Mouse (Mus musculus): ENCODE measurements around the gene Nfic.
A peak's percentile ranks its signal among the peaks of the same experiment; 100 is the strongest.

Nfic gene

DNA sequence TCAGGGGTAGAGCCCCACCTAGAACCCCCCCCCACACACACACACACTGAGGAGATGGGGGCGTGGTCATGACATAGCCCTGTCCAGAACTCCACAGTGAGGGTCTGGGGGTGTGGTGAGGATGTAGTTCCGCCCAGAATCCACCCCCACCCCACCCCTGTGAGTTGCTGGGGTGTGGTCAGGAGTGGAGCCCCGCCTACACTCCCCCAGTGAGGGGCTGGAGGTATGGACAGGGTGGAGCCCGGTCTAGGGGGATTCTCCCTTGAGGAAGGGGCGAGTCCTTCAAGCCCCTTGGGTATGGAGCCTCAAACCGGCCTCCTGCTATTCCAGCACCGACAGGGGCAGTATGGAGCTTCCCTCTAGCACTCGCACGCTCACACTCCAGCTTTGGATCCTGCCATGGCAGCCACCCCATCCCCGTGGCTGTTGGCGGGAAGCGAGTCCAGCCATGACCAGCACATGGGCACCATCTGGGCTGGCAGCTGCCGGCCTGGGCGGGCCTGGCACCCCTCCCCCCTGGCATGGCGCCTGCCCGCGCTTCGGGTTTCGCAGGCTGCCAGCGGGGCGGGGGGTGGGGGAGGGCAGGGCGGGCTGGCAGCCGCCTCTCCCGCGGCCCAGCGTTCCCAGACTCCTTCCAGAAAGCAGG is 38.7 kb downstream of the Nfic start:
- DNase-seq, result peak; percentile 82 to 89

DNA sequence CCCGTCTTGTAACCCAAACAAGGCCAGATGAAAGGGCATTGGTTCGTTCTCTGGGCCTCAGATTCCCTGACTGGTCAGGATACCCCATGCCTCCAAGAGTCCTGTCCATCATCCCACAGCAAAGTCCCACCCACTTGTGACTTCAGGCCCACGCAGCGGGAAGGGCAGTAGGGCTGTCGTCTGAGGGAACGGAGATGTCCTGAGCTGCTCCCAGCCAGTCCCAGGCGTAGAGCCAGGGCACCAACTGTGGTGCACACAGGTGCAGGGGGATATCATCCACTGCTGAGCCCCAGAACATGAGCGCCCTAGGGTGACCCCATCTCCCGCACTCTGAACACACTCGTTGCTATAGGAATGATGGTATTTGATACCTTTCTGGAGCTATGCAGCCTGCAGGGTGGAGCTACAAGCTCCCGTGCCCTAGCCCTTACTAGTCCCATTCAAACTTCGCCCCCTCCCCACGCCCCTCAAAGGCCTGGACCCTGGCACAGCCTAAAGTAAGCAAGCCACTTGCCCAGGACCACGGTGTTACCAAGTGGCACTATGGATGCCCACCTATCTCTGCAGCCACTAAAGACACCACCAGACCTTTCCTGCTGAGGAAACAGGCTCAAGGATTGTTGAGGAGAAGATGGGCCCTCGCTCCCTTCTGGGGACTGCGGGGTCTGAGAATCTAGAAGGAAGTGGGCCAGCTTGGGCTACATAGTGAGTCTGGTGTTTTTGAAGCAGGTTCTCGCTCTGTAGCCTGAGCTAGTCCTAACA is 39.7 kb downstream of the Nfic start:
- no peak for DNase-seq

DNA sequence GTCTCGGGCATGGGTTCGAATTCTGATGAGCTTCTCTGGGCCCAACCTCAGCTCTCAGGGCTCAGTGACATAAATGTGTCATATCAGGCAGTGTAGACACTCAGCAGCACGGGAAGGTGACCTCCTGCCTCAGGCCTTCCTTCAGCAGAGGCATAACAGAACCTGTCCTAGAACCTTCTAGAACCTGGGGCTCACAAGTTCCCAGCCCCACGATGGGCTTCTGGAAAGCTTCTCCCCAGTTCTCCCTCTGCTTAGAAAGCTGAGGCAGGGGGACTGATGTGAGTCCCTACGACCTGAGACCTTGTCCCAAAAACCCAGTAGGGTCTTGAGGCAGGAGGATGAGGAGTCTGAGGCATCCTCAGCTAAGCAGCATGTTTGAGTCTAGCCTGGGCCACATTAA is 40.3 kb downstream of the Nfic start:
- DNase-seq, result no peak

DNA sequence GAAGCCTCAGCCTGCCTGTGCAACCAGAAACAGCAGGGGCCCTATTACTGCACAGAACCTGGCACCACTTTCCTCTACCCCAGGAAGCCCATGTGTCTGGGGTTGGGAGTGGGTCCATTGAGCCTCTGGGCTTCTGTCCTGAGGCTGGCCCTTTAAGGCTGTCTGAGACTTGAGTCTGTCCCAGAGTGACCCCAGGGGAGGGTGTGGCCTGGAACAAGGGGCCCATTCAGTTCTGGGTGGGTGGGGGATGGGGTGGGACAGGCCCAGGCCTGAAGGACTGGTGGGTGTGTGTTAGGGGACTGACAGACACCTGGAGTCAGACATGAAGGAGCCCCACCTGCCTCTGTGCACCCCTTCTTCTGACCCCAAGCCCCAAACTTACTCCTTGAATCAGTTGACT is 40.8 kb downstream of the Nfic start:
- peak in 1 of 2 experiments; percentile 74 for DNase-seq

DNA sequence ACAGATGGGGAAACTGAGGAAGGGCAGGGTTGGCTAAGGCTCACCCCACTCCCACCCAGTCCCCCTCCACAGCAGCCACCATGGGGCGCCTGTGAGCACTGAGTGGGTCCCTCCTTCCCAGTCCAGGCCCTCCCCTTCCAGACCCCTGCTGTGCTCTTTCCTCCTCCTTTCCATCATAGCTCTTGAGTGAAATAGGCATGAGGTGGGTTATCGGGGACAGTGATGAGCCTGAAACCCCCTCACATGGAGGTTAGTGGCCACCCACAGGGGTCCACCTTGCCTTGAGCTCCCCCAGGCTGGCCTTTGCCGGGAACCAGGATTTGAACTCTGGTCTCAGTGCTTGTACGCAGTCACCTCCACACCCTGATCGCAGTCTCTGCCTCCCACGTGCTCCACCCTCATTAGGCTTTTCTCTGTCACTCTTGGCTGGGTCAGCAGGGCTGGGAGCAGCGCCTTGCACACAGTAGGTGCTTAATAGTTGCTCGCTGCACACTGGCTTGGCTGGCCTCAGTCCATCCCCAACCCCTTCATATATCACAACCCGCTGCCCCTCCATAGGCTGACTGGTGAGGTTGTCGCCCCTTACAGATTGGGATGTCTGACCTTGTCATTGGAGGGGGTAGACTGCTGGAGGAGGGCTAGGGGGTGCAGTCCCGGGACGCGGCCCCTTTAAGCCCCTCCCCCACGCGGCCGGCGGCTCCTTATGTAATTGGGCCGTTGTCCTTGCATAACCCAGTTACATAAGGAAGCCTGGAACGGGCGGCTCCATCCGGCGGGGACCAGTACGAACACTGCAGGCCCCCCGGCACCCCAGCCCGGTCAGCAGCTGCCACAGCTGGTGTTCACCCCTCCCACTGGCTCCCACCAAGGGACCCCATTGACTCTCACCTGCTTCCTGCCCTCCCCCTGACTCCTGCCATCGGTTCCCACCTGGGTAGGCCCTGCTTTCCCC is 41.8 kb downstream of the Nfic start:
- peak; percentile 90 to 93 for DNase-seq

DNA sequence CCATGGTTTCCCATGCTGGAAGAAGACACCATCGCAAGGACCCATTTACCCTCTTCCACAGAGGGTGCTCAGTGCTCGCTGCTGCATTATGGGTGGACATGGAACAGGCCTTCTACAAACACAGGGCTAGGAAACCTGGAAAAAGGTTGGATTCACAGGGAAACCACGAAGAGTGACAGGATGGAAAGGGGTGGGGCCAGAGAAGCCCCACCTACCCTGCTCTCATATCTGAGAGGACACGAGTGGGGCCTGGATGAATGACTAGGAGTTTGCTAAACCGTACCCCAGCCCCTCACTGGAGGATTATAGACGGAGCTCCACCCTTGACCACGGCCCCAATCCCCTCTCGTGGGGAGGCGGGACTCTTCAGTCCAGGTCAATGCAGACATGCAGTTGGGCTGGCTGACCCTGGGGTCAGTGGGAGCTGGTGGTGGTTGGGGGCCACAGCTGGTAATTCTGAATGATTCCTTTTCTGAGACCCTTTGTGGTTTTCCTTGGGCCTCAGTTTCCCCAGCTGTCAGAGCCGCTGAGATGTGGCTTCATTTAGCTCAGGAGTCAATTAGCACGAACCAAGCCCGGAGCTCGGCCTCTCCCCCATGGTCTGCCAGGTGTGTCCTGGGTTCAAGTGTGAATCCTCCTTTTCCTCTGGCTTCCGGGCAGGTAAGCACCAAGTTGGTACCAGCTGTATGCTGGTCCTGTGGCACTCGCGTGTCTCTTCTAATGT is 42.7 kb downstream of the Nfic start:
- peak in 1 of 2 experiments; percentile 31 for DNase-seq

DNA sequence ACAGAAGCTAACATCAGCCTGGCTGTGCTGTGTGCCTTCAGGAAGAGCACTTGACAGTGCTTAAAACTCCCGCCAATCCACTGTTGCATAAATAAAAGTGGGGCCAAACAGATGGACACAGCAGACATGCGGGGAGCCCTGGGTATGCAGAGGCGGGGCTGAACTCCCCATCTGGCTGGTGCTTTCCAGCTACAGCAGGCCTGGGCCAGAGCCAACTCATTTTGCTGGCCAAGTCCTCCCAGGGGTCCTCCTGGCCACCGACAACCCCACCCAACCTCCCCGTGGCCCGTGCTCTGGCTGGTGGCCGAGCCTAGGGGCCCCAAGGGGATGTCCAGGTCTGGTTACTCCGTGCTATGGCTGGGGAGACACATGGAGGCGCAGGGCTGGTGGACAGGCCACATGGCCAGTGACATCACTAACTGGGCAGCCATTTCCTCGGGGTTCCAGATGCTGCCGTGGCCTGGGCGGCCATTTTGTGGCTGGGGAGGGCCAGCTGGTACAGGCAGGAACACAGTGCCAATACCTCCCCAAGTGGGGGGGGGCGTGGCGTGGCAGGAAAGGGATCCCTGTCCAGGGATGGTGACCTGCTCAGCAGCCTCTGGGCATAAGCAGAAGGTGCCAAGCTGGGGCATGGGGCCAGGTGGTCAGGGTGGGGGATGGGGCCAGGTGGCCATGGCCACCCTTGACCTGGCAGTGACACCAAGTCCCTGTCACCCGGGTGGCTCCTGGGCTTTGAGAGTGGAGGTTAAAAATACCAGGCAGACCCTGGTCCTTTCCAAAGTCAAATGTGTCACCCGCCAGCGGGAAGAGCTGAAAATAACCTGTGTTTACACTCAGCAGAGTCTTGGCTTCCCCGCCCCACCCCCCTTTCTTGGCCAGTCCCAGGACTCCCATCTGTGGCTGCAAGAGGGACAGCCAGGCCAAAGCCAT is 43.7 kb downstream of the Nfic start:
- DNase-seq, result peak; percentile 77 to 86

DNA sequence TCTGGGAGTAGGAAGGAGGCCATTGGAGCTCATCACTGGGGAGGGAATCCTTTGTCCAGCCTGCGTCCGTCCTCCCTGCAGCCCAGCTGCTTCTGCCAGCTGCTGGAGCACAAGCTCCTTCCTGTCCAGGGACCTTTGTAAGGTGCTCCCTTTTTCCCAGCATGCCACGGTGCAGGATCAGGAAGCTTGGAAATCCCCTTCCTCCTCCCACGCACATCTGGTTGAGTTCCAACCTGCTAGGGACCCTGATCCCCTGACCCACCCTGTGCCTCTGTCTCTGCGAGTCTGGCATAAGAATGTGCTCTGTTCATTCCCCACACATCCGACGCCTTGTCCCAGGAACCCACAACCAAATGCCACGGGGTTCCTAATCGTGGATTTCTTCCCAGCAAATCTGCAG is 44.5 kb downstream of the Nfic start:
- peak; percentile 57 to 70 for DNase-seq

DNA sequence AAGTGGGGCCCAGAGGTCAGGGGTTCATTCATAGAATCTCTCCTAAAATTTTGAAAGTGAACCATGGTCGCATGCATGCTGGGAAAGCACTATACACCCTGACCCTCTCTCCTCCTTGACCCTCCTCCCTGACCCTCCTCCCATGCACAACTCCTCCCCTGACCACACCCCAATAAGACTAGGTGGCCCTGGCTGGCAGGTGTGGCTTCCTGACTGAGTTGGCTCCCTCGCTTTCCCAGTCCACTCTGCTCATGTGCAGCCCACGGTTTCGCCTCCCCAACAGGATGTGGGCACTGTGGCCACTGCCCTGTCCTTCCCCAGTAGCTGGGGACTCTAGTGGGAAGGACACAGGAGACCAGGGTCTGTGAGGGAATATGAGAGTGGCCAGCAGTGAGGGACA is 45.1 kb downstream of the Nfic start:
- peak in 1 of 2 experiments; percentile 33 for DNase-seq

DNA sequence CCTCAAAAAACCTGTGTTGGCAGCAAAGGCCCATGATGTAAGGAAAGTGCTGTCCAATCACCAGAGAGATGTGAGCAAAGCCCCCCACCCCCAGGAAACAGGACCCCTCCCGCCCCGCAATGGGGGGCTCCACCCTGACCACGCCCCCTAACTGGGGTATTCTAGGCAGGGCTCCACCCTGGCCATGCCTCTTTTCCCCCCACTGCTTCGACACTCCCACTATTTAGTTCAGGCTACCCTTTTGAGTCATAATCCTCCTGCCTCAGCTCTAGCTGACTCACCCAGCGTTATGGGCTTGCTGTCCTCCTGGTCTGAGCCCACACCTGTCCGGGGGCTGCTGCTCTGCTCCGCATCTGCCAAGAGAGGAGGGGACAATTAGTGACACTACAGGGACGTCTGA is 46.1 kb downstream of the Nfic start:
- no peak for DNase-seq

DNA sequence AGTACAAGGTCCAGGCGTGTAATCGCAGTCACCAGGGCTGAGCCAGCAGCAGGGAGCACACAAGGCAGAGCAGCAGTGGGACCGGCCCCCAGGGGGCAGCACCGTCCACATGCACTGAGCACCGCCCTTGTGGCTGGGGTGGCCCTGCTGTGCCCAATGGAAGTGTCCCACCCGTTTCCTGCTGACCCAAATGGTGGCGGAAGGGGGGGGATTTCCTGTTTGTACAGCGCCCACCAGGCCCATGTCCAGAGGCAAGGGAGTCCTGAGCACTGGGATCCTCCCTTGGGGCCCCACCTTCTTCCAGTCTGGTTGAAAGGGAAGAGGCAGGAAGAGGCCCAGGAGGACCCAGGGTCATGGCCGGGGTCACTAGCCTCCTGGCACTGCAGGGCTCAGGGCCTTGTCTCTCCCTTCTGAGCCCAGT is 46.6 kb downstream of the Nfic start:
- peak; percentile 89 to 94 for DNase-seq

DNA sequence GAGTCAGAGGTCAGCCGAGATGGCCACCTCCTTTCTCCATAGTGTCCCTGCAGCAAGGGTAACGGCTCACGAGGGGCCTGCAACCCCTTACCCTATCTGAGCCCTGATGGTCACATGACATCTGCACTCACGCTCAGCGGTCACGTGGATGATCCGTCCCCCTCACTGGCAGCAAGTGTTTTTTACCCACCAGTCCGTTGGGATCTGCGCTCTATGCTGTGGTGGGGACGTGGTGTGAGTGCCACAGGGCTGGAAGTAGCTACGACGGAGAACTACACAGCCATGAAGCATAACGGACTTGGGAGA is 47.1 kb downstream of the Nfic start:
- peak in 1 of 2 experiments; percentile 15 for DNase-seq

DNA sequence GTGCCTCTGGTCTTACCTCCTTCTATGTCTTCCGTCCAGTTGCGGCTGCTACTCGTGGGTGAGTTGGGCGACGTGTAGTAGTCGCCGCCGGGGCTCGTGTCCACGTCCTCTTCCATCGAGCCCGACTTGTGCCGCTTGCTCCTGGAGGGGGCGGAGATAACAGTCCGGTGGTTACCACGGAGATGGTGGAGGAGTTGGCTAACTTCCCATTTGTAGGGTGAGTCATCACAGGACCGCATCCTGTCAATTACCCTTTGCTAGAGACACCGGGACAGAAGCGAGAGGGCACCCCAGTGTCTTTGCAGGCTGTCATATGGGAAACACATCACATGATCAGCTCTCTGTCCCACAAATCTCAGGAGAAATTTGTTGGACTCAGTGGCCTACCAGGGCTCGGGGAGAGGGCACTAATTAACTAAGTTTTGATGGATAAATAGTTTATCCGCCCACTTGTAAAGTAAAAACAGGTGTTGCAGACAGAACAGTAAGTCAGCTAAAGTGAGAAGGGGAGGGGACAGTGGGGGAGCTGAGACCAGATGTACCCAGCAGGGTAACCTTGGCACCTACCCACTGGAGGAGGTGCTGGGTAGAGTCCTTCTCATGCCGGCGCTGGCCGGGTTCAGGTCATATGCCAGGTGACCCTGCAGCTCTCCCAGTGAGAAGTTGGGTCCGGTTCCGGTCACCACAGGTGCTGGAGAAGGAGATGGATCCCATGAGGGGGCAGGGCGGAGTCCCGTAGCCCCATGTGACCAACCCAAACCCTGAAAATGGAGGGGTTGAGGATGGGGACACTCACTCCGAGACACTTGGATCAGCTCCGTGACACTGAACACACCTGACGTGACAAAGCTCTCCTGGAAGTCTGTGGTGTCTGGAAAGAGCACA is 47.7 kb downstream of the Nfic start:
- peak; percentile 69 to 81 for DNase-seq

DNA sequence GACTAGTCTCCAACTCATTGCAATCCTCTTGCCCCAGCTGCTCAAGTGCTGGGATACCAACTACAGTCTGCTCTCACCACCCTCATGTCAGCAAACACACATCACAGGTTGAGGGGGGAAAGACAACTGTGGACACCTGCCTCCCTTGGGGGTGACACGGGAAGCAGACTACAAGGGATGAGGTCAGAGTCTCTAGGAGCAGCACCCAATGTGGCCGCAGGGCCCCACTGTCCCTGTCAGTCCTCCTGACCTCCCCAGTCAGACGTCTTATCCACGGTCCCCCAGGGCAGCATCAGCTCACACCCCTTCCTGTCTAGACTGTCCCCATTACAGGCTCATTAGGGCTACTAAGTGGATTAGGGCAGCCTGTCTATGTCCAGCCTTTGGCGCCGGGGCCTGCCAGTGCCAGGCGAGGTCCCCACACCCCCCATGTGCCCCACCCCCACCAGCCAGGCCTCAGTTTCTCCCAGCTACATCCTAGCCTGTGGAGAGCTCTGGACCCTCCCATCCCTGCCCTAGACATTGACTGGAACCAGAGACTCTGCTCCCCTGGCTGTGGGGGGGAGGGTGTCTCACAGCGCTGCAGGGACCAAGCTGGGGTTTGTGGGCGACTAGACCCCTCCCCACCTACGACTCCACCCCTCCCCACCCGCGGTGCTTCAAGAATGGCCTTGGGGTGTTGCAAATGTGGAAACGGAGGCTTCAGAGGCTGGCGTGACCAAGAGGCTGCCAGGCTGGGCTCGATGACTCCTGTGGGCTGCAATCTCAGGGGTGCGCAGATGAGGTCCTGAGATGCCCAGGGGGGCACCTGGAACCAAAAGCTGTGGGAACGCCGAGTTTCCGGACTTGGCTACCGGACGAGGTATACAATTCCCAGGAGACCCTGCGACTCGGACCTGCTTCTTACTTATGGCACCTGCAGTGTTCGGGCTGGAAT is 48.7 kb downstream of the Nfic start:
- DNase-seq, result peak in 1 of 2 experiments; percentile 10

DNA sequence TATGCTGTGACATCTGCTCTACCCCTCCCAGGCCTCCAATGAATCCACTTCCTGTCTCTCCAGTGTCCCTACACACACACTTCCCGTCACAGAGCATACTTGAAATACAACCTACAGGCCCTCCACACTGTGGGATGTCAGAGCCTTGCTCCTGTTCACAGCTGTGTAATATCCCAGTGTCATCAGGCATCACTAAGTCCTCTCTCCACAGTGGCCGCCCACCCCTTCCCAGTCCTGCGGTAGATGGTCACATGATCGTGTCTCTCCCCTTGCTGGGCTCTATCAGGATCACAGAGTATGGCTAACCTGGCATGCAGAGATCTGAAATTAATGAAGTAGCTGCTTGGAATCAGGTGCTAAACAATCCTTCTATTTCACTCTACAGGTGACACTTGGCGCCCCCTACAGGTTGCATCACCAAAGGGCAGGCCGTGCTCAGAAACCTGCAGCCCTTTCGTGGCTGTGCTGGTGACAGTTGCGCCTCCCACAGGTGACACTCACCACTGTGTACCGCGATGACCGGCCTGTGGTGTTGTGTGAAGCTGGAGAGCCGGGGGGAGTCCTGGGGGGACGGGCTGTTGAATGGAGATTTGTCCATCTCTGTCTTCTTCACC is 49.7 kb downstream of the Nfic start:
- DNase-seq, result peak; percentile 77 to 82

DNA sequence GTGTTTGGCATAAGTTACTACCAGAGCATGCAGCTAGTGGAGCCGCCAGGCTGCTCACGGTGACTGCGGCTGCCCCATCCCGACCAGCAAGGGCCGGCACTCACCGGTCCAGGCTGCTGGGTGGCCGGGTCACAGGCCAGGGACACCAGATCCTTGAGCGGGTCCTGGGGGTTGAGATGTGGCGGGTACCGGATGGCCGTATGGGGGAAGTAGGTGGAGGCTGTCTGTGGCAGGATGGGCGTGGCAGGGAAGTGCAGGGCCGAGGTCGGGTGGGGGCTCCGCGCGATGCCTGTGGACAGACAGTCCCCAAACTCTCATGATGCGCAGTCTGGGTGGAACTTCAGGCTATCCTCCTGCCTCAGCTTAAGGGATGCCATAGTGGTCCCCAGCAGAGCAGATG is 50.7 kb downstream of the Nfic start:
- peak in 1 of 2 experiments; percentile 62 for DNase-seq

DNA sequence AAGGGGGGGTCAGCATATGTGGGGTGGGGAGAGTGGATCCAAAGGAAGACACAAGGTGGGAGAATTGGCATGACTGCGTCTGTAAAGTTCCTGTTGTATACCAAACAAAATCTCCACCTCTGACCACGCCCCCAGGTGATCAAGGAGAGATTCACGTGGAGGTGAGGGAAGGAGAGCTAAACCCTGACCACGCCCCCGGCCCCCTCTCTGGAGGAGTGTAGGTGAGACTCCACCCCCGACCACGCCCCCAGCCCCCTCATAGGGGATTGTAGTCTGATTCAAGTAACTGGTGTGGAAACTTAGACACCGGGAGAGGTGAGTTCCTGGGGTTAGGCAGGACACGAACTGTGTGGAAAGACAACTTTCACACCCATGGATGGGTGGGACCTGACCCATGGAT is 51.4 kb downstream of the Nfic start:
- DNase-seq, result peak in 1 of 2 experiments; percentile 43

DNA sequence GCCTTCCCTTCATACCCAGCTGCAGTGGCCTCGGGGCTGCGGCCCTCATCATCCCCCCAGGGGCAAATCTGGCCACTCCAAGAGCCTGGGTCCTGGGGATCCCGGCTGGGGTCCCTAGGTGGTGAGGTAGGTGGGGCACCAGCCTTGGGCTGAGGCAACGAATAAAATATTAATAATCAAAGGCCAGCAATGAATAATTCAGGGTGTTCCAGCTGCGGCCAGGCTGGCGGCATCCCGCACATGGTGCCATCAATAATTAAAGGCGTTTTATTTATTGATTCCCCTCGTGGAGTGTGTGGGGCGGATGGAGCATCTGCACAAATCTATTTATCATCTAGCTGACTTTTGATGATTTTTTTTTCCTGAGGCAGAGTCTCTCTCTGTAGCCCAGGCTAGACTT is 51.9 kb downstream of the Nfic start:
- DNase-seq, result no peak

DNA sequence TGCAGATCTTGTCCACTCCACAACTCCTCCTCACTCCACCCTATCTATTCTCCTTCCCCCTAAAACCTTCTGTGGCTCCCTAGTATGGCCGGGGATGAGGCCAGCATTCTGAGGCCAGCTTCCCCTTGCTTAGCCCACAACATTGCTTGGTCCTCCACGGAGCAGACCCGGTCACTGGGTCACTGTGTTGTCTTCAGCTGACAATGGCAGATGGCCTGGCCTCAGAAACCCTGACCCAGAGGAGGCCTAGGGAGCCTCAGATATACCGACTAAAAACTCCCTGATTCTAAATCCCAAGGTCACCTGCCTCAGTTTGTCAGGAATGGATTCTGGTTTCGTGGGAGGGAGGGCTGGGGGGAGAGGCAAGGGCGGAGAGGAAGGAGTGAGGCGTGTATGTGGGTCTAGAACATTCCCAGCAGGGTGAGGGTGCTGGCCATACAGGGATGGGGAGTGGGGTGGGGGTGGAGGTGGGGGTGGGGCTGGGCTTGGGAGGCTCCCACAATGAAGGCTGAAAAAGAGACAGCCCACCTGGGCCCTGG is 53.1 kb downstream of the Nfic start:
- DNase-seq, result no peak

All from kidney, postnatal 4 days (tissue).